Mouse (Mus musculus): Measurements from ENCODE around the gene Mpdu1. TPM values are rescaled to one million over a fixed set of nuclear protein-coding genes. Genes with fewer than 3 reads are reported as not detected.

Mpdu1 gene
- polyA plus RNA-seq (2015; fragmentation: Nextera tagmentation; extraction: Ambion mirVana), result 58.9 and 63.9 TPM in 2 replicates

- Histone ChIP-seq H3K36me3 (peaks cover 56% of the 10 kb centered on the region), H3K4me1 (peaks cover 22% of the 10 kb centered on the region), H3K4me3 (peak within 1 kb of the TSS; percentile 59), H3K9me3 (no peaks in the 10 kb centered on the region), H3K27me3 (no peaks in the 10 kb centered on the region), H3K9ac (peak within 1 kb of the TSS; percentile 51), H3K4me2 (peak within 1 kb of the TSS; percentile 58), H3K27ac (peak within 1 kb of the TSS; percentile 97)
- peak; percentile 94 for ATAC-seq (ENCODE audit: insufficient number of reproducible peaks, low FRiP score, low TSS enrichment, low read depth)
- WGBS, result under 1% methylated on average over 48 of the region's 48 CpGs
These were observed at the start of gene Mpdu1 for GRCm38 (mm10) chr11:69662213-69662966. Gene Mpdu1 (minus strand): TSS chr11:69662642.

- 73% methylated on average over 2 of the region's 2 CpGs for WGBS
- H3K27ac ChIP-seq, result no peak overlapping the region
- no peak for ATAC-seq (ENCODE audit: insufficient number of reproducible peaks, low FRiP score, low TSS enrichment, low read depth)
- H3K9me3 ChIP-seq, result no peaks in the 10 kb centered on the region
- no peak overlapping the region for H3K4me2 ChIP-seq
- H3K27me3 ChIP-seq, result no peaks in the 10 kb centered on the region
- H3K9ac ChIP-seq, result no peak overlapping the region
- H3K4me3 ChIP-seq, result no peak overlapping the region
- H3K36me3 ChIP-seq, result no peaks in the 10 kb centered on the region
- peaks cover 9% of the 10 kb centered on the region for H3K4me1 ChIP-seq
These were observed 48.6 kb upstream of the Mpdu1 start for GRCm38 (mm10) chr11:69711082-69711481.

- Histone ChIP-seq H3K4me1 (peaks cover 9% of the 10 kb centered on the region), H3K9ac (no peak overlapping the region), H3K36me3 (no peaks in the 10 kb centered on the region), H3K27me3 (no peaks in the 10 kb centered on the region), H3K27ac (no peak overlapping the region), H3K4me3 (no peak overlapping the region), H3K4me2 (no peak overlapping the region), H3K9me3 (no peaks in the 10 kb centered on the region)
- 65% methylated on average over 3 of the region's 3 CpGs for WGBS
- ATAC-seq (ENCODE audit: insufficient number of reproducible peaks, low FRiP score, low TSS enrichment, low read depth), result no peak
These were observed 48.0 kb upstream of the Mpdu1 start for GRCm38 (mm10) chr11:69710470-69710869.

- no peaks in the 10 kb centered on the region for H3K36me3 ChIP-seq
- H3K27me3 ChIP-seq, result no peaks in the 10 kb centered on the region
- H3K9ac ChIP-seq, result no peak overlapping the region
- no peak overlapping the region for H3K4me2 ChIP-seq
- H3K4me1 ChIP-seq, result peaks cover 7% of the 10 kb centered on the region
- 50% methylated on average over 11 of the region's 11 CpGs for WGBS
- H3K9me3 ChIP-seq, result no peaks in the 10 kb centered on the region
- H3K4me3 ChIP-seq, result no peak overlapping the region
- ATAC-seq (ENCODE audit: insufficient number of reproducible peaks, low FRiP score, low TSS enrichment, low read depth), result no peak
- peak overlapping the region; percentile 30; the same call in 1 of the 2 replicates for H3K27ac ChIP-seq
These were observed 47.4 kb upstream of the Mpdu1 start for GRCm38 (mm10) chr11:69709554-69710446.

GRCm38 (mm10) chr11:69708614-69709265, 46.3 kb upstream of the Mpdu1 start:
- no peaks in the 10 kb centered on the region for H3K27me3 ChIP-seq
- H3K27ac ChIP-seq, result no peak overlapping the region
- H3K4me2 ChIP-seq, result no peak overlapping the region
- peaks cover 4% of the 10 kb centered on the region; the same call in 1 of the 2 replicates for H3K4me1 ChIP-seq
- no peaks in the 10 kb centered on the region for H3K9me3 ChIP-seq
- no peaks in the 10 kb centered on the region for H3K36me3 ChIP-seq
- no peak overlapping the region for H3K9ac ChIP-seq
- WGBS, result 73% methylated on average over 3 of the region's 3 CpGs
- no peak for ATAC-seq (ENCODE audit: insufficient number of reproducible peaks, low FRiP score, low TSS enrichment, low read depth)
- no peak overlapping the region for H3K4me3 ChIP-seq

GRCm38 (mm10) chr11:69707873-69708381, 45.5 kb upstream of the Mpdu1 start:
- H3K27me3 ChIP-seq, result no peaks in the 10 kb centered on the region
- no peaks in the 10 kb centered on the region for H3K36me3 ChIP-seq
- no peak for ATAC-seq (ENCODE audit: insufficient number of reproducible peaks, low FRiP score, low TSS enrichment, low read depth)
- no peak overlapping the region for H3K27ac ChIP-seq
- no peak overlapping the region for H3K9ac ChIP-seq
- no peaks in the 10 kb centered on the region for H3K9me3 ChIP-seq
- no peak overlapping the region for H3K4me3 ChIP-seq
- H3K4me1 ChIP-seq, result peaks cover 4% of the 10 kb centered on the region; the same call in 1 of the 2 replicates
- WGBS, result 84% methylated on average over 4 of the region's 4 CpGs
- H3K4me2 ChIP-seq, result no peak overlapping the region

- Histone ChIP-seq H3K9ac (no peak overlapping the region), H3K4me2 (no peak overlapping the region), H3K4me1 (peaks cover 4% of the 10 kb centered on the region; the same call in 1 of the 2 replicates), H3K27me3 (no peaks in the 10 kb centered on the region), H3K9me3 (no peaks in the 10 kb centered on the region), H3K27ac (no peak overlapping the region), H3K4me3 (no peak overlapping the region), H3K36me3 (no peaks in the 10 kb centered on the region)
- ATAC-seq (ENCODE audit: insufficient number of reproducible peaks, low FRiP score, low TSS enrichment, low read depth), result no peak
- 84% methylated on average over 4 of the region's 4 CpGs for WGBS
These were observed 45.0 kb upstream of the Mpdu1 start for GRCm38 (mm10) chr11:69707480-69707847.

GRCm38 (mm10) chr11:69706775-69707479, 44.5 kb upstream of the Mpdu1 start:
- 43% methylated on average over 6 of the region's 6 CpGs for WGBS
- Histone ChIP-seq H3K27ac (no peak overlapping the region), H3K4me3 (no peak overlapping the region), H3K9ac (no peak overlapping the region), H3K27me3 (no peaks in the 10 kb centered on the region), H3K36me3 (no peaks in the 10 kb centered on the region), H3K4me2 (no peak overlapping the region), H3K4me1 (peaks cover 4% of the 10 kb centered on the region; the same call in 1 of the 2 replicates), H3K9me3 (no peaks in the 10 kb centered on the region)
- no peak for ATAC-seq (ENCODE audit: insufficient number of reproducible peaks, low FRiP score, low TSS enrichment, low read depth)

GRCm38 (mm10) chr11:69704613-69705010, 42.2 kb upstream of the Mpdu1 start:
- H3K36me3 ChIP-seq, result no peaks in the 10 kb centered on the region
- H3K4me2 ChIP-seq, result no peak overlapping the region
- H3K9me3 ChIP-seq, result no peaks in the 10 kb centered on the region
- ATAC-seq (ENCODE audit: insufficient number of reproducible peaks, low FRiP score, low TSS enrichment, low read depth), result no peak
- H3K4me3 ChIP-seq, result no peak overlapping the region
- no peaks in the 10 kb centered on the region for H3K27me3 ChIP-seq
- 28% methylated on average over 2 of the region's 2 CpGs for WGBS
- peaks cover 3% of the 10 kb centered on the region; the same call in 1 of the 2 replicates for H3K4me1 ChIP-seq
- no peak overlapping the region for H3K27ac ChIP-seq
- no peak overlapping the region for H3K9ac ChIP-seq

- Histone ChIP-seq H3K27me3 (no peaks in the 10 kb centered on the region), H3K9me3 (no peaks in the 10 kb centered on the region), H3K4me2 (no peak overlapping the region), H3K4me3 (no peak overlapping the region), H3K36me3 (no peaks in the 10 kb centered on the region), H3K4me1 (no peaks in the 10 kb centered on the region), H3K9ac (no peak overlapping the region), H3K27ac (no peak overlapping the region)
- WGBS, result 70% methylated on average over 8 of the region's 8 CpGs
- ATAC-seq (ENCODE audit: insufficient number of reproducible peaks, low FRiP score, low TSS enrichment, low read depth), result no peak
These were observed 41.6 kb upstream of the Mpdu1 start for GRCm38 (mm10) chr11:69703814-69704612.
